Mouse (Mus musculus): ENCODE data around the gene Sorcs2. TPM values are rescaled to one million over a fixed set of nuclear protein-coding genes. Genes with fewer than 3 reads are reported as not detected.

The Sorcs2 gene
- polyA plus RNA-seq, 1 experiment from 2014 or later = 11.7 TPM

DNA sequence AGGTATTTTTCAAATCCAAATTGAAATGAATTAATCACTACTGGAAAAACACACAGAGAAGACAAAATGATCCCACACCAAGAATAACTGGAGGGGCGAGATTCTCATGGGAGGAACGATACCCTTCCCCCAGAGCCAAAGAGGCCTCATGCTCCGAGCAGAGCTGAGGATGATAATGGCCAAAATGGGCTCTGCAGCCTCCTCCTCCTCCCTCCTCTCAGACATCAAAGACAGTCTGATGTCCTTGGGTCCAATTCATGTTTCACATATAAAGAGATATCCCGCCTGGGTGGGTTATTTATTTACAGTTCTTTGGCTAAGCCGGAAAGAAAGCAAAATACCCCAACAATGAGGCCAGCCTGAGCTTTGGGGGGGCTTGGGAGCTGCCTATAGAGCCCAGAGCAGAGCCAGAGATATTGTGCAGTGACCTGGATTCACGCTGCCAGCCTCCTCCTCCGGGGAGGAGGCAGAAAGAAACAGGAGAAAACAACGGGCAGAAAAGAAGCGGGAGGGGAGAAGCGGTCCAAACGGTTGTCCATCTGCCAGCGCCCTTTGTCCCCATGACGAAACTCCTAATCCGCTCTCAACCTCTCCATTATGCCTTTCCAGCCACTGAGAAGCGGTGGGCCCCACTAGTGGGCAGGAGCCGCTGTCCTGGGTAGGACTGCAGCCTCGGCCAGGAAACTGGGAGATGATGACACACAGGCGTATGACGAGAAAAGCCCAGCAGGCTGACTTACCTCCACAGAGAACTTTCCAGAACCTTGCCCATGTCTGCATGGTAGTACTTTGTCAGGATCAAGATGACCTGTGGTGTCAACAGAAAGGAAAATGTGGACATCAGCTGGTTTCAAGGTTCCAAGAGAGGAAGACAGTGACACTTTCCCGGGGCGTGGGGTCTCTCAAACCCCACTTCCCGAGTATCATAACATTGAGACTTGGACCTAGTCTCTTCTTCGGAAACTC lies 169.3 kb downstream of the Sorcs2 start:
- Histone ChIP-seq H3K27me3 (0 out of 2 replicates have a peak, but pooled peaks cover 6% of the 10 kb centered on the region), H3K9ac (no peak overlapping the region), H3K9me3 (no peaks in the 10 kb centered on the region), H3K27ac (peak overlapping the region; percentile 58), H3K4me2 (no peak overlapping the region), H3K4me3 (no peak overlapping the region), H3K36me3 (no peaks in the 10 kb centered on the region), H3K4me1 (replicated peaks) (peaks cover 74% of the 10 kb centered on the region)
- WGBS = 37% methylated on average over 23 of the region's 23 CpGs
- no peak for ATAC-seq (ENCODE audit: low FRiP score)

DNA sequence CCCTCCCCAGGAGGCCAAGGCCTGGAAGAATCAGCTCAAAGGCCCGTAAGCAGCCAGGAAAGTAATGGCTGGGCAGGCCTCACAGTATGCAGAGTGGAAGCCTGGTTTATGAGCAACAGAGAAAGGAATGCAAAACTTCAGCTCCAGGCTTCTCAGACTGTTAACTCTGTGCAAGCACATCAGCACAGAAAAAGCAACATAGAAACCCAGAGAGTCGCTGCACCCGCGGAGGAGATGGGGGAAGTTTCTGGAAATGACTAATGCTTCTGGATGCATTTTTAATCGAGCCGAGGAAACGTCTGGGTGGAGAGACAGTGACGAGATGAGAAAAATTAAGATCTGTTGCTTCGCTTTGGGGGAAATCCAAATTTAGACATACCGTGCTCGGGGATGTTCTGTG lies 171.6 kb downstream of the Sorcs2 start:
- H3K4me1 ChIP-seq (replicated peaks) = peaks cover 81% of the 10 kb centered on the region
- H3K9me3 ChIP-seq = no peaks in the 10 kb centered on the region
- H3K4me2 ChIP-seq = no peak overlapping the region
- H3K27ac ChIP-seq = peak overlapping the region; percentile 45
- 0 out of 2 replicates have a peak, but pooled peaks cover 6% of the 10 kb centered on the region for H3K27me3 ChIP-seq
- no peak overlapping the region for H3K4me3 ChIP-seq
- no peaks in the 10 kb centered on the region for H3K36me3 ChIP-seq
- WGBS = 75% methylated on average over 11 of the region's 11 CpGs
- H3K9ac ChIP-seq = peak overlapping the region; percentile 35; the same call in 1 of the 2 replicates
- no peak for ATAC-seq (ENCODE audit: low FRiP score)

DNA sequence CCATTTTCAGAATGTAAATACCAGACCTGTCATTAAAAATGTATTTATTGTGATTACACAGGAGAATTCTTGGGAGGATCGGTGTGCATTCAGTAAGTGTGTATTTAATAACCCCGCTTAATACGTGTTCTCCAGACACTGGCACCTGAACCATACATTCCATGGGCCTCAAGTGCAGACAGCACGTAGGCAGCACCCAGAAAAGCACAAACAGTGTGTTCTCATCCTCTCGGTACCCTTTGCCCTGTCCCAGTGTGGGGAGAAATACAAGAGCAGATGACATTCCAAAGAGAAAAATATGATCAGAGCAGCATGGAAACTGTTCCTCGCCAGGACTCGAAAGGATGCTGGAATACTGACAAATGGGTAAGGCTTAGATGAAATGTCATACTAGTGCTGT lies 172.1 kb downstream of the Sorcs2 start:
- Histone ChIP-seq H3K36me3 (no peaks in the 10 kb centered on the region), H3K27ac (peak overlapping the region; percentile 45), H3K4me1 (replicated peaks) (peaks cover 81% of the 10 kb centered on the region), H3K9me3 (no peaks in the 10 kb centered on the region), H3K4me2 (no peak overlapping the region), H3K9ac (peak overlapping the region; percentile 35; the same call in 1 of the 2 replicates), H3K4me3 (no peak overlapping the region), H3K27me3 (0 out of 2 replicates have a peak, but pooled peaks cover 6% of the 10 kb centered on the region)
- 59% methylated on average over 7 of the region's 7 CpGs for WGBS
- no peak for ATAC-seq (ENCODE audit: low FRiP score)

DNA sequence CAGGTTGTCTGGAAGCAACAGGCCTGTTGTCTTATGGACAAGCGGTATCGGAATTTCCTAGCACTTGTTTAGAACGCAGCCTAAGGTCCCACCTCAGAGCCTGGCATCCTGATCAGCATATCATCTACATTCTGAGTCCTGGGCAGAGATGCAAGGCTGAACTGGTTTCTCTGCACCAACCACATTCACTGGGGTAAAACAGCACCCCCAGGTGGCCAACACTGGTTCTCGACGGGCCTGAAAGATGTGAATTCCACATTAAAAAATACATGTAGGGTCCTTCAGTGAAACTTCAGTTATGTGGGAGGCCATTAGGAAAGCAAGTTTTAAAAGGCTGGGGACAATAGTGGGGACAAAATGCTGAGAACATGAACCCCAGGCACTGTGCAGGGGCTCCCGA lies 174.2 kb downstream of the Sorcs2 start:
- no peak for ATAC-seq (ENCODE audit: low FRiP score)
- peaks cover 68% of the 10 kb centered on the region for H3K4me1 ChIP-seq (replicated peaks)
- 0 out of 2 replicates have a peak, but pooled peaks cover 6% of the 10 kb centered on the region for H3K27me3 ChIP-seq
- H3K4me3 ChIP-seq = no peak overlapping the region
- H3K27ac ChIP-seq = no peak overlapping the region
- no peaks in the 10 kb centered on the region for H3K9me3 ChIP-seq
- H3K9ac ChIP-seq = no peak overlapping the region
- no peaks in the 10 kb centered on the region for H3K36me3 ChIP-seq
- H3K4me2 ChIP-seq = no peak overlapping the region
- 62% methylated on average over 6 of the region's 6 CpGs for WGBS

DNA sequence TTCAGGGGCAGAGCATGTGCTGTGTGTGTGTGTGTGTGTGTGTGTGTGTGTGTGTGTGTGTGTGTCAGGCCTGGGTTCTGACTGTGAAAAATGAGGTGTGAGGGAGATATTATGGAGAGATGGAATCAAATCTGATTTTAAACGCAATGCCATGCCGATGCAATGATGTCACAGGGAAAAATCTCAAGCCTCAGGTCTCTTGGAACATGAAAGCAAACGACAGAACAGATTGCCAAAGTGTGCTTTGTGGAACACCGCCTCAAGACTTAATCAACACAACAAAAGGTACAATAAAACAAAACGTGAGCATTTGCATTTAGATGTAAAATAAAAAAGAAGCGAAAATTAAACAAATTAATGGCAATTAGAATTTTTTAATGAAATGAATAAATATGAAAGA lies 177.3 kb downstream of the Sorcs2 start:
- no peak overlapping the region for H3K27ac ChIP-seq

DNA sequence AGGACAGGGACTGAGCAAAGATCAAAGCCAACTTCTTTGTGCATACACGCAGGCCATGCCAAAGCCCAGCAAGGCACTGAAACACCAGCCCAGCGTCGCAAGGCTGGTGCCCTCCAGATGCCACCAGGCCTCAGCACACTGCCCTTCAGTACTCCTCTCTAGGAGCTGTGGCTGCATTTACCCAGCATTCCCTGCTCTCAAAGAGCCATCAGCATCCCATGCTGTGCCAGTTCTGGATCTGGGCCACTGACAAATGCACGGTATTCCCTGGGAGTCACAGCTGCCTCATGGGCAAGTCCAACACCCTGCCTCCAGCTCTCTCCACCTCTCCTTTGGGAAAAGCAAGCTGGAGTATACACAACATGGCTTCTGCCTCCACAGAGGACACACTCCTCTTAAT lies 177.8 kb downstream of the Sorcs2 start:
- WGBS = 60% methylated on average over 4 of the region's 4 CpGs
- H3K27me3 ChIP-seq = 0 out of 2 replicates have a peak, but pooled peaks cover 3% of the 10 kb centered on the region
- no peak overlapping the region for H3K27ac ChIP-seq

More for the DNA sequence above, 177.3 kb downstream of the Sorcs2 start:
- H3K27me3 ChIP-seq = 0 out of 2 replicates have a peak, but pooled peaks cover 3% of the 10 kb centered on the region
- H3K9ac ChIP-seq = no peak overlapping the region
- no peaks in the 10 kb centered on the region for H3K36me3 ChIP-seq
- ATAC-seq (ENCODE audit: low FRiP score) = no peak
- no peaks in the 10 kb centered on the region for H3K9me3 ChIP-seq
- peaks cover 38% of the 10 kb centered on the region for H3K4me1 ChIP-seq (replicated peaks)
- no peak overlapping the region for H3K4me3 ChIP-seq
- H3K4me2 ChIP-seq = no peak overlapping the region
- 49% methylated on average over 6 of the region's 6 CpGs for WGBS

DNA sequence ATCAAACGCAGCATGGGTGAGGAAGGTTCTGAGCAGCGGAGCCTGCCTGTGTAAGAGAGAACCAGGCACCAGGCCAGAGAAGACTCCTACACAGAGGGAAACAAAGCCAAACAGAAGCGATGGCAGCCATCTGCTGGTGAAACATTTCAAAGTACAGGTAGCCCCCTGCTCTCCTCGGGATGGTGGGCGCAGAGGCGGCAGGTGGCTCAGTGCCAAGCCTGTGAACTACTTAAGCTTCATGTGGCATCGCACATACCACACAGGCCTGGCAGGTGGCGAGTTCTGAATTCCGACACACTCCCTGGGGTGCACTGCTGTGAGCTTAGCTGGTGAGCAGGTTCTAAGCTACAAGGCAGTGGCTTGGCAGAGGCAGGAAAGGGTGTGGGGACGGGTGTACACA lies 184.6 kb downstream of the Sorcs2 start:
- Histone ChIP-seq H3K4me3 (no peak overlapping the region), H3K36me3 (no peaks in the 10 kb centered on the region), H3K9me3 (peaks cover 5% of the 10 kb centered on the region; the same call in 1 of the 2 replicates), H3K27ac (no peak overlapping the region), H3K4me1 (replicated peaks) (peaks cover 7% of the 10 kb centered on the region), H3K4me2 (no peak overlapping the region), H3K27me3 (no peaks in the 10 kb centered on the region; the same call in 1 of the 2 replicates), H3K9ac (no peak overlapping the region)
- 77% methylated on average over 10 of the region's 10 CpGs for WGBS
- ATAC-seq (ENCODE audit: low FRiP score) = no peak

More for the DNA sequence above, 177.8 kb downstream of the Sorcs2 start:
- Histone ChIP-seq H3K4me3 (no peak overlapping the region), H3K9ac (no peak overlapping the region; the same call in 1 of the 2 replicates), H3K4me2 (no peak overlapping the region), H3K36me3 (no peaks in the 10 kb centered on the region), H3K4me1 (replicated peaks) (peaks cover 33% of the 10 kb centered on the region), H3K9me3 (no peaks in the 10 kb centered on the region)
- ATAC-seq (ENCODE audit: low FRiP score) = no peak

DNA sequence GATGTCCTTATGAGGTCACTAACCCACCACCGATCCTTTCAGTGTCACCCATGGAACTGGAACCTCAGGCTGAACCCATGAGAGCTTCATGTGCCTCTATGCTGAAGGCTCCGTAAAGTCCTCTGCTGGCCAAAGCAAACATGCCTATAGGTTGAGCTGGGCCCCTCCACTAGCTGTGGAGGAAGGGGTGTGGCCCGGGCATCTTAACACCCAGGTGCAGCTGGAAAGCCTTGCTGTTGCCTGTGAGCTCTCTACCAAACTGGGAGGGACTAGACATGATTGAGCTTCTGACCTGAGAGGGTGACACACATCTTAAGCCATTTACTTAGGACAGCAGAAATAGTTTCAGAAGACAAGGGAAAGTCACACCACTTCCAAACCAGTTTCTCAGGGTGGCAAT lies 189.1 kb downstream of the Sorcs2 start:
- ATAC-seq (ENCODE audit: low FRiP score) = no peak
- Histone ChIP-seq H3K9ac (no peak overlapping the region), H3K4me1 (replicated peaks) (peaks cover 7% of the 10 kb centered on the region), H3K36me3 (no peaks in the 10 kb centered on the region), H3K27me3 (no peaks in the 10 kb centered on the region; the same call in 1 of the 2 replicates), H3K4me2 (no peak overlapping the region), H3K27ac (no peak overlapping the region), H3K9me3 (no peaks in the 10 kb centered on the region), H3K4me3 (no peak overlapping the region)
- WGBS = 93% methylated on average over 3 of the region's 3 CpGs

DNA sequence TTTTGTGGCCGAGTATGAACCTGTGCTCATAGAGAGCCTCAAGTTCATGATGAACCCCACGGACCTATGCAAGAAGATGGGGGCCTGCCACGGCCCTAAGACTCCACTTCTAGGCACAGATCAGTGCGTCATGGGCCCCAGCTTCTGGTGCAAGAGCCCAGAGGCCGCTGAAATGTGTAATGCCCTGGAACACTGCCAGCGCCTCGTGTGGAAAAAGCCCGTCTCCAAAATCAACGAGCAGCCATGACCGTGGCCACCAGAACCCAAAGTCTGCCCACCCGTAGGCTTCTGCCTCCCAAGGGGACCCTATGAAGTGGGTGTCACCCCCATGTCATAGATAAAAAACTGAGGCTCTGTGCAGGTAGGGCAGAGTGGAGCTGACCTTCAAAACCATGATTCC lies 192.5 kb downstream of the Sorcs2 start:
- H3K4me2 ChIP-seq = no peak overlapping the region
- H3K27ac ChIP-seq = no peak overlapping the region
- 85% methylated on average over 11 of the region's 11 CpGs for WGBS
- 0 out of 2 replicates have a peak, but pooled peaks cover 8% of the 10 kb centered on the region for H3K4me1 ChIP-seq (replicated peaks)
- no peak overlapping the region for H3K4me3 ChIP-seq
- H3K27me3 ChIP-seq = no peaks in the 10 kb centered on the region; the same call in 1 of the 2 replicates
- H3K36me3 ChIP-seq = no peaks in the 10 kb centered on the region
- no peak overlapping the region for H3K9ac ChIP-seq
- no peaks in the 10 kb centered on the region for H3K9me3 ChIP-seq
- no peak for ATAC-seq (ENCODE audit: low FRiP score)

DNA sequence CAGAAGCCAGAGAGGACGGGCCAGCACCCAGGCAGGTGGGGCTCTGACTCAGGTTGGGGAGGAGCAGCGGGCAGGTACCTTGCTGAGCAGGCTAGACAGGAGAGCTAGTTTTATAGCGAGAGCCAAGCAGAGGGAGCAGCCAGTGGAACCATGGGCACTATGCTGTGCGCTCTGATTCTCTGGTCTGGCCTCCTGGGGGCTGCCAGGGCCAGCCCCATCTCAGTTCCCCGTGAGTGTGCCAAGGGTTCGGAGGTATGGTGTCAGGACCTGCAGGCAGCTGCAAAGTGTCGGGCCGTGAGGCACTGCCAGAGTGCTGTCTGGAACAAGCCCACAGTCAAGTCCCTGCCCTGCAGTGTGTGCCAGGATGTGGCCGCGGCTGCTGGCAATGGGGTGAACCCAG lies 194.0 kb downstream of the Sorcs2 start, which contains the start of gene Psapl1:
Psapl1 (plus strand) TSS at position 106 of the 400 bp plus-strand sequence.
- no peak within 1 kb of the TSS for H3K4me2 ChIP-seq
- 86% methylated on average over 10 of the region's 10 CpGs for WGBS
- H3K4me1 ChIP-seq (replicated peaks) = peaks cover 8% of the 10 kb centered on the region; the same call in 1 of the 2 replicates
- H3K27ac ChIP-seq = no peak within 1 kb of the TSS; the same call in 1 of the 2 replicates
- no peaks in the 10 kb centered on the region; the same call in 1 of the 2 replicates for H3K27me3 ChIP-seq
- no peaks in the 10 kb centered on the region for H3K9me3 ChIP-seq
- ATAC-seq (ENCODE audit: low FRiP score) = peak; percentile 43; the same call in 1 of the 2 replicates
- no peak within 1 kb of the TSS for H3K9ac ChIP-seq
- no peaks in the 10 kb centered on the region for H3K36me3 ChIP-seq
- H3K4me3 ChIP-seq = no peak within 1 kb of the TSS

DNA sequence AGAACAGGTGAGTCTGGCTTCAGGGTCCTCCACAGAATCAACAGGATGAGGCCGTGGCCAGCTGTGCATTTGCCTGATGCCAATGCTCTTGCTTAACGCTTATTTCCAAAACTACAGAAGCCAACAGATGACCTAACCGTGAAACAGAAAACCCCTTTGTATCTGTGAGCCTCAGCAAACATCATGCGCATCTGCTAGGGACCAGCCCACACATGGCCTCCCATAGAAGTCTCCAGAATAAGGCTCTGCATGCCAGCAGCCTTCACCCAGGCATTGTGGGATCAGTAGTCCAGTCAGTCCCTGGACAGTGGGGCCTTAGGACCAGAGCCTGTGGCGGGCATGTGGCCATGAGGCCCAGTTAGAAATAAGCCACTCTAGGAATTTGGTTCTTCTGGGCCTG lies 194.5 kb downstream of the Sorcs2 start:
- H3K27me3 ChIP-seq = no peaks in the 10 kb centered on the region
- WGBS = 86% methylated on average over 5 of the region's 5 CpGs
- H3K4me3 ChIP-seq = no peak overlapping the region
- no peaks in the 10 kb centered on the region for H3K36me3 ChIP-seq
- H3K4me2 ChIP-seq = no peak overlapping the region
- no peaks in the 10 kb centered on the region for H3K9me3 ChIP-seq
- no peak overlapping the region for H3K9ac ChIP-seq
- ATAC-seq (ENCODE audit: low FRiP score) = no peak
- H3K4me1 ChIP-seq (replicated peaks) = peaks cover 8% of the 10 kb centered on the region; the same call in 1 of the 2 replicates
- H3K27ac ChIP-seq = no peak overlapping the region

DNA sequence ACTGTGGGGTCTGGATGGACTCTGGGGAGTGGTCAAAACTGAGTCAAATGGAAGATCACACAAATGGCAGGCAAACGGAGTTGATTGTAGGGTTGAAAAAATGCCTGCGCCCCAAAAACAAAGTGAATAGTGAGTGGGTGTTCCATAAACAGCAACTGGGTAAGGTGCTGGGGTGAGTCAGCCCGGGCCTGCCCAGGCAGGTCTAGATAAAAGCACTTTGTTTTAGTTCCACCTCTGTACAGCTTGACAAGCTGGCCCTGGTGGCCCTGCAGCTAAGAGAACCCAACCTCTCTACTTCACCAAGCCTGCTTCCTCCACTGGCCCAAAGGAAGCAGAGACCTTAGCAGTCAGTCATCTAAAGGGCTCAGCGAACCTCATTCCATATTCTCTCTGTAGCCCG lies 195.2 kb downstream of the Sorcs2 start:
- Histone ChIP-seq H3K4me3 (no peak overlapping the region), H3K27ac (no peak overlapping the region), H3K36me3 (no peaks in the 10 kb centered on the region), H3K4me2 (no peak overlapping the region), H3K9ac (no peak overlapping the region), H3K9me3 (no peaks in the 10 kb centered on the region), H3K27me3 (0 out of 2 replicates have a peak, but pooled peaks cover 2% of the 10 kb centered on the region), H3K4me1 (replicated peaks) (peaks cover 8% of the 10 kb centered on the region; the same call in 1 of the 2 replicates)
- 82% methylated on average over 5 of the region's 5 CpGs for WGBS
- ATAC-seq (ENCODE audit: low FRiP score) = no peak

Data from hindbrain, embryonic 13.5 days (tissue).